Mouse (Mus musculus) heart, adult 2 months (tissue): ENCODE results near the gene Plxna1.

Experiments used
- CTCF ChIP-seq: fragments of 200-600 bp; IDR thresholded peaks from 2 replicates; pipeline ENCODE4 v1.8.1; 2022; ENCODE audit warnings: antibody characterized with exemption, mild to moderate bottlenecking, moderate library complexity
- POLR2A ChIP-seq: fragments of 200-500 bp; IDR thresholded peaks from 2 replicates; pipeline ENCODE4 v1.6.1; 2011; ENCODE audit warnings: mild to moderate bottlenecking, low read depth, low read length, control low read depth; ENCODE audit not compliant: insufficient read depth

- TF ChIP-seq POLR2A (no peak), CTCF (no peak)
These were observed 6.4 kb upstream of the Plxna1 start for GRCm38 (mm10) chr6:89368812-89369211.
